Mouse (Mus musculus) ES-Bruce4 (cell line): ENCODE data around the gene Chrdl2.

Source experiments
- CTCF ChIP-seq: IDR thresholded peaks from one replicate; pipeline ENCODE4 v1.8.1; 2011; ENCODE audit warnings: low read depth, low read length
- EP300 ChIP-seq: IDR thresholded peaks from 2 replicates; pipeline ENCODE4 v1.6.1; 2011; ENCODE audit warnings: low read depth, low read length; ENCODE audit not compliant: insufficient read depth
- POLR2A ChIP-seq: IDR thresholded peaks from one replicate; pipeline ENCODE4 v1.8.1; 2011; ENCODE audit warnings: low read length; ENCODE audit not compliant: insufficient read depth

DNA sequence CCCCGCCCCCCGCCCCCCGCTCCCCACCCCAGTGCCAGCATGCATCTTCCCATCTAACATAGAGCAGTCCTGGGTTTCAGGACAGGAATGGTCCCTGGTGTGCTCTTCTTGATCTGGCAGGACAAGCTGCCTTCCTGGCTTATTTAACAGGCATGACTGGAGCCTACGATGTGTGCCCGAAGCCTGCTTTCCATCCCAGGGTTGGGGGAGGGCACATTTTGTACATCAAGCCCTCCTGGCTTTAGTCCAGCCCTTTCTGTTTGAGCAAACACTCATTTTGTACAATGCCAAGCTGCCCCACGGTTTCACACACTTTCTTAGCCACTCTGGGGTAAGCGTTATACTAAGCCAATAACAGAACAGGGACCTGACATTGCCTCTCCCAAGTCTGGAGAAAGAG lies 30.1 kb downstream of the Chrdl2 start:
- TF ChIP-seq POLR2A (no peak), CTCF (no peak), EP300 (no peak)
